ENCODE assay signal across 24 mouse cellular contexts in genomic region chr15:10717284-10717683, GRCm38 (mm10). TPM values are rescaled to one million over a fixed set of nuclear protein-coding genes. Genes with fewer than 3 reads are reported as not detected.
A peak's percentile ranks its signal among the peaks of the same experiment; 100 is the strongest.
DNase-seq lines count a peak whose midpoint lies in the region; ATAC-seq and TF ChIP-seq lines count a peak whose summit lies in the region.
"Had no signal": no experiment of that assay in that cellular context is flagged by ENCODE, and none has a peak within 500 bp of the region (broad histone marks: within the 10 kb centered on the region; RNA-seq: fewer than 3 reads in every experiment).

No protein-coding gene starts in this region.

- no peak for TF ChIP-seq POLR2A in testis, adult 2 months (IDR thresholded peaks at IDR 0.05; ENCODE audit: control insufficient read depth, low read depth, low read length)

- H3K4me1 ChIP-seq in lung, embryonic 15.5 days: peaks cover 16% of the 10 kb centered on the region
- peaks cover 7% of the 10 kb centered on the region; the same call in 1 of the 2 replicates for H3K4me1 ChIP-seq in lung, postnatal 0 days (ENCODE audit: insufficient read depth, low read depth, low read length)
- no peaks in the 10 kb centered on the region for H3K4me1 ChIP-seq in testis, adult 2 months (ENCODE audit: control insufficient read depth, insufficient read depth, low read length)

- no peak for TF ChIP-seq CTCF in lung, postnatal 0 days (IDR thresholded peaks at IDR 0.05)
- TF ChIP-seq CTCF in testis, adult 2 months (IDR thresholded peaks at IDR 0.05; ENCODE audit: control insufficient read depth, insufficient read depth, insufficient replicate concordance, low read depth, low read length): no peak

- DNase-seq in lung, adult 18-20 months: no peak
- DNase-seq in lung, postnatal 0 days (ENCODE audit: low spot score): peak; percentile 89
- no peak for DNase-seq in lung, postnatal 14 days
- DNase-seq in testis, postnatal 14 days (ENCODE audit: low spot score): no peak
- DNase-seq: adrenal gland, adult 8-10 months; adrenal gland, postnatal 14 days; adrenal gland, postnatal 36 days; B cell, adult 2 months; cerebellum, adult 11-12 months; cerebellum, adult 2 months; cerebellum, adult 9-10 months; cerebellum, postnatal 10 days; cerebellum, postnatal 25 days had no signal

- H3K9ac ChIP-seq in lung, embryonic 15.5 days: no peak overlapping the region
- H3K9ac ChIP-seq in lung, postnatal 0 days (replicated peaks; ENCODE audit: low read depth): no peak overlapping the region
- H3K9ac ChIP-seq: embryonic facial prominence, embryonic 12.5 days; forebrain, embryonic 13.5 days; forebrain, embryonic 15.5 days had no signal

- H3K9me3 ChIP-seq in lung, embryonic 15.5 days: no peaks in the 10 kb centered on the region
- no peaks in the 10 kb centered on the region for H3K9me3 ChIP-seq in lung, postnatal 0 days (ENCODE audit: low read length)
- H3K9me3 ChIP-seq: embryonic facial prominence, embryonic 12.5 days; forebrain, embryonic 13.5 days; forebrain, embryonic 15.5 days; G1E had no signal

- TF ChIP-seq EP300 in lung, postnatal 0 days (IDR thresholded peaks at IDR 0.05): peak; percentile 98

- H3K27ac ChIP-seq in lung, embryonic 15.5 days: peak overlapping the region; percentile 72; the same call in 1 of the 2 replicates
- peak overlapping the region; percentile 93; the same call in 1 of the 2 replicates for H3K27ac ChIP-seq in lung, postnatal 0 days (ENCODE audit: low read length)
- H3K27ac ChIP-seq in testis, adult 2 months (ENCODE audit: control insufficient read depth, insufficient read depth, low read depth, low read length): no peak overlapping the region
- H3K27ac ChIP-seq: embryonic facial prominence, embryonic 10.5 days; embryonic facial prominence, embryonic 12.5 days; forebrain, embryonic 13.5 days; forebrain, embryonic 15.5 days had no signal

- H3K4me2 ChIP-seq in lung, embryonic 15.5 days: no peak overlapping the region
- H3K4me2 ChIP-seq in lung, postnatal 0 days (replicated peaks; ENCODE audit: low read depth, low read length): no peak overlapping the region
- H3K4me2 ChIP-seq: embryonic facial prominence, embryonic 12.5 days; forebrain, embryonic 13.5 days; forebrain, embryonic 15.5 days had no signal

- ATAC-seq in lung, embryonic 15.5 days (ENCODE audit: borderline replicate concordance, extremely low read depth, low FRiP score, low TSS enrichment): no peak; the same call in 1 of the 2 replicates
- peak; percentile 20 for ATAC-seq in lung, postnatal 0 days
- ATAC-seq: activated CD4-positive, CD25-positive, alpha-beta regulatory T cell, adult 4 months; CD4-positive, CD25-positive, alpha-beta regulatory T cell, adult 4 months; forebrain, embryonic 13.5 days; forebrain, embryonic 15.5 days; Patski had no signal

- no peaks in the 10 kb centered on the region for H3K36me3 ChIP-seq in lung, embryonic 15.5 days
- H3K36me3 ChIP-seq in lung, postnatal 0 days (ENCODE audit: insufficient read depth, low read length): no peaks in the 10 kb centered on the region
- H3K36me3 ChIP-seq in testis, adult 2 months (ENCODE audit: control insufficient read depth, insufficient read depth, low read length): no peaks in the 10 kb centered on the region; the same call in 1 of the 2 replicates
- H3K36me3 ChIP-seq: embryonic facial prominence, embryonic 12.5 days; forebrain, embryonic 15.5 days; G1E had no signal

- no peaks in the 10 kb centered on the region for H3K27me3 ChIP-seq in lung, embryonic 15.5 days
- no peaks in the 10 kb centered on the region for H3K27me3 ChIP-seq in lung, postnatal 0 days (replicated peaks; ENCODE audit: insufficient read depth, low read length)
- H3K27me3 ChIP-seq in testis, adult 2 months (ENCODE audit: control insufficient read depth, insufficient read depth, low read length): no peaks in the 10 kb centered on the region
- H3K27me3 ChIP-seq: CH12.LX; embryonic facial prominence, embryonic 12.5 days; forebrain, embryonic 15.5 days; Patski had no signal

- 59% methylated on average over 1 of the region's 1 CpGs for WGBS in lung, embryonic 15.5 days
- WGBS in lung, postnatal 0 days: 71% methylated on average over 1 of the region's 1 CpGs

- H3K4me3 ChIP-seq in lung, embryonic 15.5 days: no peak overlapping the region
- H3K4me3 ChIP-seq in lung, postnatal 0 days (ENCODE audit: low read depth, low read length): no peak overlapping the region
- peak overlapping the region; percentile 42; the same call in 1 of the 2 replicates for H3K4me3 ChIP-seq in testis, adult 2 months (ENCODE audit: control insufficient read depth, low read depth, low read length)
- H3K4me3 ChIP-seq: embryonic facial prominence, embryonic 10.5 days; embryonic facial prominence, embryonic 12.5 days; forebrain, embryonic 13.5 days; forebrain, embryonic 15.5 days had no signal

RNA-seq across cellular contexts. Expression of gene Rai14, which starts 2.9 kb away (rescaled TPM):
- 60.5 and 69.9 TPM in 2 replicates for polyA plus RNA-seq in lung, embryonic 15.5 days (2015; fragmentation: Nextera tagmentation; extraction: Ambion mirVana)
- polyA plus RNA-seq in lung, postnatal 0 days (2015; fragmentation: Nextera tagmentation; extraction: Ambion mirVana): 56.0 and 63.0 TPM in 2 replicates
- polyA plus RNA-seq in testis, adult 2 months (2012; rRNA removed): 66.8 and 80.0 TPM in 2 replicates
- polyA plus RNA-seq: G1E had no signal
